Mouse (Mus musculus): Measurements from ENCODE around the gene Syt14. TPM values are rescaled to one million over a fixed set of nuclear protein-coding genes. Genes with fewer than 3 reads are reported as not detected.

Syt14 gene
- not detected in 2 replicates for polyA plus RNA-seq (2012; rRNA removed)

GRCm38 (mm10) chr1:193035371-193036238 lies at the start of gene Syt14:
Gene Syt14 (minus strand): TSS chr1:193035775.

GRCm38 (mm10) chr1:192855474-192856230 lies 179.9 kb downstream of the Syt14 start, which contains the start of gene Sertad4:
Gene Sertad4 (minus strand): TSS chr1:192855756.

Other genes starting within 250 kb of the Syt14 start
- 1.6 and 1.8 TPM in 2 replicates for gene Sertad4, start 180.0 kb downstream of the Syt14 start, polyA plus RNA-seq (2012; rRNA removed)
- 3.6 and 4.8 TPM in 2 replicates for gene Diexf, start 94.5 kb upstream of the Syt14 start, polyA plus RNA-seq (2012; rRNA removed)
- gene Irf6, start 117.3 kb upstream of the Syt14 start, polyA plus RNA-seq (2012; rRNA removed), result 52.5 and 61.6 TPM in 2 replicates
- gene A130010J15Rik, start 132.3 kb upstream of the Syt14 start, polyA plus RNA-seq (2012; rRNA removed), result 0.80 and 1.7 TPM in 2 replicates
- gene Traf3ip3, start 165.9 kb upstream of the Syt14 start, polyA plus RNA-seq (2012; rRNA removed), result 0.12 and 0.22 TPM in 2 replicates
- 21.6 and 33.5 TPM in 2 replicates for gene Lamb3, start 171.9 kb upstream of the Syt14 start, polyA plus RNA-seq (2012; rRNA removed)
- 4.6 and 6.2 TPM in 2 replicates for gene Hsd11b1, start 228.3 kb upstream of the Syt14 start, polyA plus RNA-seq (2012; rRNA removed)
- gene G0s2, start 237.4 kb upstream of the Syt14 start, polyA plus RNA-seq (2012; rRNA removed), result 19.3 and 35.3 TPM in 2 replicates

Data from stomach, adult 2 months (tissue).